Mouse (Mus musculus): Measurements from ENCODE around the gene Vav2.

GRCm38 (mm10) chr2:27311606-27312005 lies 115.2 kb downstream of the Vav2 start:
- TF ChIP-seq CTCF (IDR thresholded peaks at IDR 0.05; ENCODE audit: insufficient read depth, low read depth, low read length) (no peak), POLR2A (IDR thresholded peaks at IDR 0.05; ENCODE audit: insufficient read depth, low read depth, low read length) (no peak)
